Mouse (Mus musculus) common myeloid progenitor, adult 5-6 weeks (primary cell): ENCODE measurements around the gene Syne2. TPM values are rescaled to one million over a fixed set of nuclear protein-coding genes. Genes with fewer than 3 reads are reported as not detected.

Experiments
- ATAC-seq: replicated peaks from 2 replicates; pipeline ENCODE4 v1.8.0; 2016; ENCODE audit warnings: low read depth, mild to moderate bottlenecking, moderate TSS enrichment, inconsistent platforms; ENCODE audit not compliant: poor library complexity, severe bottlenecking
- total RNA-seq: library from RNA; stranded (forward); fragments of 200-1000, 187-1606 nt; gene quantifications from 2 replicates; pipeline ENCODE4 v1.2.3, GENCODE M21; 2017

The Syne2 gene
- total RNA-seq, 1 experiment from 2014 or later: 13.8 TPM

DNA sequence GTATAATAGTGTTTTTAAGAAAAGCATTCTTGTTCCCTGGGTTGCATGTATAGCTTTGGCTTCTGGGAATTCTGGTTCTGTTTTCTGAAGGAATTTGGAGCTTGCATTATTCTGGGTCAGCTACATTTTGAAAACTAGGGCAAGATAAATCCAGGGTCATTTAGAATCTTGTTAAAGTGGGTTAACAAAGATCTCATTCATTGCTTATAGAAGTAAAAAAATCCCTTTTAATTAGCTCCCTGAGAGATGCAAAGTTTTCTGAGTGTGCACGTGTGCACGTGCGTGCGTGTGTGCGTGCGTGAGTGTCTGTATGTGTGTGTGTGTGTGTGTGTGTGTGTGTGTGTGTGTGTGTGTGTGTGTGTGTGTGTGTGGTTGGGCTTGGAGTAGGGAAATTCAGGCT is 42.9 kb downstream of the Syne2 start:
- no peak for ATAC-seq

DNA sequence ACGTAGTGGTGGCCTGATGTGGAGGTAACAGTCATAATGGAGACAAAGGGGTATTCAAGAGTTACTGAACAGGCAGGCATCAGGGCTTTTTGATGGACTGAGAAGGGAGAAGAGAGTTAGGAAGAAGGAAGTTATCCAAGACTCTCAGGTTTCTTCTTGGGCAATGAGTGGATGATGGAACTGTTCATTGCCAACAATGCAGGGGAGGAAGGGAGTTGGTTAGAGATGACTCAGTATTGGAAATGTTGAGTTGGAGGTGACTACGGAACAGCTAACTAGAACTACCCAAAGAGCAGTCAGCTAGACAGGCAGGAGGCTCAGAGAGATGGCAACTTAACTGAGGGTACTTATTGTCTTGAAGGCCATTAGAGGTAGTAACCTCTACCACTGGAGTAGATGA is 47.2 kb downstream of the Syne2 start:
- no peak for ATAC-seq

GRCm38 (mm10) chr12:75866419-75867373 is 48.8 kb downstream of the Syne2 start:
- no peak for ATAC-seq

DNA sequence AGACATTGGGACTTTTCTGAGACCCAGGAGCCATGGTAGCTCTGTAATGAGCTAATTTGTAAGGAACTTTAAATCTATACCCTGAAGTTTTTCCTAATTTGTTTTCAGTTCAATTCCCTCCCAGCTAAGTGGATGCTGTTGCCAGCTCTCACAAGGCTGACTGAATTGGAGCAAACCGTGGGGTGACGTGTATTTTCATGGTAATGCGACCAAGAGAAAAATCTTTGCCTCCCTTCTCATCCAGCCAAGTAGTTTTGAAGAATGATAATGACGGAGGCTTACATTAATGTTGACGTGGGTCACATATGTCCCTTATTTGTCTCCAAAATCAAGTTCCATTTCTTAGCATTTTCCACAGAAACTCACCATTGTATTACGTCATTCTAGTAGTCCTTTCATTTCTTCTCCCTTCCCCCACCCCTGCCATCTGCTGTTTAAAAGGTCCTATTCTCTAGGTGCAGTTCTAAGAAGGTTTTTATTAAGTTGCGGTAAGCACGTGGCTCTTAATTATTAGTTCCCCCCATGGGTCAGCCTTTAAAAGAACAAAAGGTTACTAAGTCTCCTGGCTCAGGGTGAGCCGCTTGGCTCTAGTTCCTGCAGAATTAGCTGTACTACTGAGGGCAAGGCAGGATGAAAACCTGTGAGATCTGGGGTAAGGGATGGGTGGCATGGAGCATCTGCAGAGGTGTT is 55.8 kb downstream of the Syne2 start:
- ATAC-seq: no peak

GRCm38 (mm10) chr12:75874287-75874994 is 56.5 kb downstream of the Syne2 start:
- no peak for ATAC-seq

GRCm38 (mm10) chr12:75879636-75880317 is 61.8 kb downstream of the Syne2 start:
- no peak for ATAC-seq

DNA sequence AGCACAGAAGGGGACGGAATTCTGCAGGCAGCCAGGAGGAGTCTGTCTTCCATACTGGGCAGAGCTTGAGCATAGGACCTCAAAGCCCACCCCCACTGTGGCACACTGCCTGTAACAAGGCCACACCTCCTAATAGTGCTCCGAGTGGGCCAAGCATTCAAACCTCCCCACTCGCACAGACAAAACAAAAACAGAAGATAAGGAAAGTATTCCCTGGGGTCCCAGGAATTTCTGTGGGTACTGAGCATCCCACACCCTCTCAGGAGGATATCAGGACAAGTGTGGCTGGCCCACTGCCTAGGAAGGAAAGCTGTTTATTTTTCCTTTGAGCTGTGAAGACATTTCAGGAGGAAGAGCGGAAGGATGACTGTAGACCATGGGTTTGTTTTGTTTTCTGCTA is 63.6 kb downstream of the Syne2 start:
- no peak for ATAC-seq

- ATAC-seq: no peak
Measured at GRCm38 (mm10) chr12:75886161-75886560, 68.2 kb downstream of the Syne2 start.

DNA sequence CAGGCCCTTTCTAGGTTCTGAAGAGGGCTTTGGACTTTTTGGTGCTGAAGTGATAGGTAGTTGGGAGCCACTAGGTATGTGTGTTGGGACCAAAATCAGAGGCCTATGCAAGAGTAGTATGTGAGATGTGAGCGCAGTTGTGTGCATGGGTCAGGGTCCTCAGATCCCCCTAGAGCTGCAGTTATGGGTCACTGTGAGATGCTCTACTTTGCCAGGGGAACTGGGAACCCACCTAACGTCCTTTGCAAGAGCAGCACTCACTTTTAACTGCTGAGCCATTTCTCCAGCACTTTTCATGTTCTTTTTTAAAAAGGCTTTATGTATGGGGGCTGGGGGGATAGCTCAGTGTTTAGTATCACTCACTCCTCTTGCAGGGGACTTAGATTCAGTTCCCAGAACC is 69.0 kb downstream of the Syne2 start:
- no peak for ATAC-seq

DNA sequence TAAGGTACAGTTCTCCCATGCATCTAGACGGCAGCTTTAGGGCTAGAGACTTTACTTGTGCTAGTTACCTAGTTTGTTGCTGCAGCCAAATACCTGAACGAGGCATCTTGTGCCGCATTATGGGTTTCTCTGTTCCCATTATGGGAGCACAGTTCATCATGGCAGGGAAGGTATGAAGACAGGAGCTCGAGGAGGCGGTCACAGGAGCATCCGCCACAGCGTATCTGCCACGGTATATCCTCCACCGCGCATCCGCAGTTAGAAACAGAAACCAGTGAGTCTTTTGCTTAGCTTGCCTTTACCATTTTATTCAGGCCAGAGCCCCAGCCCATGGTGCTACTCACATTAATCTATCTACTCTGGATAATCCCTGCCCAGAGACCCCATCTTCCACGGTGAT is 70.8 kb downstream of the Syne2 start:
- ATAC-seq: no peak

- no peak for ATAC-seq
Measured at GRCm38 (mm10) chr12:75891206-75891605, 73.3 kb downstream of the Syne2 start.

DNA sequence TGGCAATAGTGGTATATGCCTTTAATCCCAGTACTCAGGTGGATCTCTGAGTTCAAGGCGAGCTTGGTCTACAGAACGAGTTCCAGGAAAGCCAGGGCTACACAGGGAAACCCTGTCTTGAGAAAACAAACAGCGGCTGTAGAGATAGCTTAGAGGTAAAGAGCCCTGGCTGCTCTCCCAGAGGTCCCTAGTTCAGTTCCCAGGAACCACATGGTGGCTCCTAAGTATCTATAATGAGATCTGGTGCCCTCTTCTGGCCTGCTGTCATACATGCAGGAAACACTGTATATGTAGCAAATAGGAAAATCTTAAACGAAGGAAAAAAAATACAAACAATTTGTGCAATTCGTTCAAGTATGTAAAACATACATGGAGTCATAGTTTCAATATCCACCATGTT is 75.5 kb downstream of the Syne2 start:
- no peak for ATAC-seq

DNA sequence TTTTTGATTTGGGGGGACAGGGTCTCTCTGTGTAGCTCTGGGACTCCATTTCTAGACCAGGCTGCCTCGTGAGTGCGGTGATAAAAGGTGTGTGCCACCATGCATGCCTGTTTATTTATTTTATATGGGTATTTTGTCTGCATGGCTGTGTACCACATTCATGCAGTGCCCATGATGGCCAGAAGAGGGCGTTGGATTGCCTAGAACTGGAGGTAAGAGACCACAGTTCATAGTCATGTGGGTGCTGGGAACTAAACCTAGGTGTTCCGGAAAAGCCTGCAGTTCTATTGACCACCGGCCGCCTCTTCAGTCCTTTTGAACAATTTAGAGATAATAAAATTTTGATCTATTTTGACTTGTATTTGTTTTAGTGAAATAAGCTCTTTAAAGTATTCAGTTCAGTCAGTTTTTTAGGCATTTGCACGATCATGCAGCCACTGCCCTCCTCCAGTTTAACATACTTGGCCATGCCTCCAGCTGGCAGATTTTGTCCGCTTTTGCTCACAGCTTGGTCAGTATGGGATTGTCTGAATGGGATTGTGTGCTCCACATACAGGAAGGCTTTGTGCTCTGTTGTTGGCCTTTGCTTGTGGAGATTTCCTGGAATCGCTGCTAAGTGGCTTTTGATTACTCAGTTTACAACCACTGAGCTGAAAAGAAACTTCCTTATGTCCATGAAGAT is 76.5 kb downstream of the Syne2 start:
- no peak for ATAC-seq

GRCm38 (mm10) chr12:75894998-75895331 is 77.0 kb downstream of the Syne2 start:
- no peak for ATAC-seq

- ATAC-seq: no peak
Measured at GRCm38 (mm10) chr12:75897793-75898192, 79.9 kb downstream of the Syne2 start.

DNA sequence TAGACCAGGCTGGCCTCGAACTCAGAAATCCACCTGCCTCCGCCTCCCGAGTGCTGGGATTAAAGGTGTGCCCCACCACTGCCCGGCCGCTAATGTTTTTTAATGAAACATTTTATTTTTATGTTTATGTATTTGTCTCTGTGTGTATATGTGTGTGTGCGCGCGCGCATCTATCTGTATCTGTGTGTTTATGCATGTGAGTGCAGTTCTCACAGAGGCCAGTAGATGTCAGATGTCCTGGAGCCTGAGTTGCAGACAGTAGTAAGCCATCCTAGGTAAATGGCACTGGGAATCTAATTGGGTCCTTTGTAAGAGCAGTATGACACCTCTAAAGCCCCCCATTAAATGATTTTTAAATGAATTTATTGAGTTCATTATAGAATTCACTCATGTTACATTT is 83.8 kb downstream of the Syne2 start:
- no peak for ATAC-seq

GRCm38 (mm10) chr12:75904068-75904467 is 86.1 kb downstream of the Syne2 start:
- ATAC-seq: no peak

GRCm38 (mm10) chr12:75905304-75905703 is 87.4 kb downstream of the Syne2 start:
- no peak for ATAC-seq

- no peak for ATAC-seq
Measured at GRCm38 (mm10) chr12:75908466-75908865, 90.5 kb downstream of the Syne2 start.

GRCm38 (mm10) chr12:75915694-75916093 is 97.8 kb downstream of the Syne2 start:
- no peak for ATAC-seq
